Mouse (Mus musculus) liver, embryonic 12.5 days (tissue): ENCODE measurements around the gene Nop2. TPM values are rescaled to one million over a fixed set of nuclear protein-coding genes. Genes with fewer than 3 reads are reported as not detected.
A peak's percentile ranks its signal among the peaks of the same experiment; 100 is the strongest.
"Not testable (repeated sequence)": the region's sequence is repeated elsewhere in the genome, so short reads cannot be mapped to it uniquely, and the experiment has no call there.

Source experiments
- ATAC-seq: fragments of 200-750 bp; cut with Nextera tagmentation; 2 replicates; pipeline ENCODE4 v1.8.0; 2017; ENCODE audit warnings: moderate number of reproducible peaks, mild to moderate bottlenecking, moderate library complexity
- H3K27ac ChIP-seq: fragments of 300-500 bp; sonication (generic); 2 replicates; pipeline ENCODE4 v1.5.1; 2016; ENCODE audit warnings: mild to moderate bottlenecking
- H3K27me3 ChIP-seq: fragments of 300-500 bp; sonication (generic); replicated peaks from 2 replicates; pipeline ENCODE4 v1.6.1; 2016; ENCODE audit warnings: mild to moderate bottlenecking, moderate library complexity
- H3K36me3 ChIP-seq: fragments of 300-500 bp; sonication (generic); 2 replicates; pipeline ENCODE4 v1.6.1; 2016; ENCODE audit warnings: mild to moderate bottlenecking, moderate library complexity
- H3K4me1 ChIP-seq: fragments of 300-500 bp; sonication (generic); 2 replicates; pipeline ENCODE4 v1.6.1; 2016
- H3K4me2 ChIP-seq: fragments of 300-500 bp; sonication (generic); 2 replicates; pipeline ENCODE4 v1.6.1; 2016; ENCODE audit warnings: mild to moderate bottlenecking, moderate library complexity
- H3K4me3 ChIP-seq: fragments of 300-500 bp; sonication (generic); 2 replicates; pipeline ENCODE4 v1.5.1; 2016; ENCODE audit warnings: mild to moderate bottlenecking, moderate library complexity
- H3K9ac ChIP-seq: fragments of 300-500 bp; sonication (generic); 2 replicates; pipeline ENCODE4 v1.6.1; 2016; ENCODE audit warnings: mild to moderate bottlenecking, moderate library complexity
- H3K9me3 ChIP-seq: fragments of 300-500 bp; sonication (generic); replicated peaks from 2 replicates; pipeline ENCODE4 v1.6.1; 2016; ENCODE audit warnings: mild to moderate bottlenecking, moderate library complexity
- WGBS: fragments of 180-500 bp; shearing (Covaris S2); methylation state at CpG from one replicate; pipeline ENCODE4 v1.1.7; 2016; ENCODE audit not compliant: insufficient replicate concordance; 5-methylcytosine and 5-hydroxymethylcytosine counted together
- polyA plus RNA-seq: library from polyadenylated mRNA; unstranded; fragments of >200 nt; fragmentation: Nextera tagmentation; extraction: Ambion mirVana; gene quantifications from 2 replicates; pipeline ENCODE4 v1.2.1, GENCODE M21; 2016

Gene Nop2
- polyA plus RNA-seq, 1 experiment from 2014 or later, result 85.3 TPM

- no peaks in the 10 kb centered on the region for H3K9me3 ChIP-seq
- peaks cover 87% of the 10 kb centered on the region for H3K36me3 ChIP-seq
- no peaks in the 10 kb centered on the region for H3K27me3 ChIP-seq
- H3K4me1 ChIP-seq, result peaks cover 90% of the 10 kb centered on the region
- no peak overlapping the region; the same call in 1 of the 2 replicates for H3K27ac ChIP-seq
- WGBS, result 74% methylated on average over 7 of the region's 7 CpGs
- ATAC-seq, result no peak
- H3K9ac ChIP-seq, result no peak overlapping the region
- H3K4me2 ChIP-seq, result no peak overlapping the region
- H3K4me3 ChIP-seq, result no peak overlapping the region
Observed at GRCm38 (mm10) chr6:125156903-125157614, 25.4 kb downstream of the Nop2 start.

DNA sequence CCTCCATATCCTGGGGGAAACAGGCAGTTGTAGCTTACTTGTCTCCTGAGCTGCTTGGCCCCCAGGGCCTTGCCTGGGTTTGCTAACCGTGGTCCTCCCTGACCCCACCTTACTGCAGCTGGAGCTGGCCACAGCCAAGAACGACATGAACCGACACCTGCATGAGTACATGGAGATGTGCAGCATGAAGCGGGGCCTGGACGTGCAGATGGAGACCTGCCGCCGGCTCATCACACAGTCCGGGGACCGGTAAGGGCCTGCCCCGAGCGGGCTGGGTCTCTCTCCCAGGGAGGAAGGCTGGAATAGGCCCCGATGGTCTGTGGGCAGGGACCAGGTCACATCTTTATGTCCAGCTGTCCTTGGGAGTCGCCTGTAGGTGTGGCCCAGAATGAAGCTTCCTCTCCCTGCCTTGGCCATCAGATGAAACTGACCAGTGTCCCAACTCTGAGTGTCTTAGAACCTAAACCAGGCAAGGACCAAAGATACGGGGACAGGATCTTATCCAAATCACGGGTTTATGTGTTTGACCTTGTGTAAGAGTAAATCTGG is 27.3 kb downstream of the Nop2 start:
- Histone ChIP-seq H3K4me2 (no peak overlapping the region), H3K9me3 (no peaks in the 10 kb centered on the region), H3K27ac (peak overlapping the region; percentile 75; the same call in 1 of the 2 replicates), H3K4me3 (no peak overlapping the region), H3K36me3 (peaks cover 87% of the 10 kb centered on the region), H3K9ac (no peak overlapping the region), H3K4me1 (peaks cover 90% of the 10 kb centered on the region), H3K27me3 (no peaks in the 10 kb centered on the region)
- ATAC-seq, result no peak
- whole genome bisulfite sequencing, result 81% methylated on average over 15 of the region's 15 CpGs

- Histone ChIP-seq H3K4me1 (peaks cover 87% of the 10 kb centered on the region), H3K27ac (peak overlapping the region; percentile 75; the same call in 1 of the 2 replicates), H3K4me3 (no peak overlapping the region), H3K4me2 (peak overlapping the region; percentile 4), H3K27me3 (no peaks in the 10 kb centered on the region), H3K9me3 (no peaks in the 10 kb centered on the region), H3K9ac (no peak overlapping the region), H3K36me3 (peaks cover 82% of the 10 kb centered on the region)
- no peak for ATAC-seq
- WGBS, result 68% methylated on average over 7 of the region's 7 CpGs
Observed at GRCm38 (mm10) chr6:125159773-125160557, 28.3 kb downstream of the Nop2 start.

DNA sequence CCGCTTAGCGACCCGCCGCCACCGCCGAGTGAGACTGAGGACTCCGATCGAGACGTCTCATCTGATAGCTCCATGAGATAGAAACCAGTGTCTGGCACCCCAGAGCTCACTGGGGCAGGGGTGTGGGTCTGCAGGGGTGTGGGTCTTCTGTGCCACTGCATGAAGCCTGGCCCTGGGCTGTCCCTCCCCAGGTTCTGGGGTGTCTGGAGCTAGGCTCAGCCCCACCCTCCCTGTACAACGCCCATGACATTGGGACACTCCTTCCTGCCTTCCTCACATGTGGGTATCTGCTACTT is 28.8 kb downstream of the Nop2 start:
- peaks cover 78% of the 10 kb centered on the region for H3K36me3 ChIP-seq
- no peak overlapping the region for H3K9ac ChIP-seq
- no peaks in the 10 kb centered on the region for H3K9me3 ChIP-seq
- H3K27me3 ChIP-seq, result no peaks in the 10 kb centered on the region
- peak overlapping the region; percentile 31 for H3K4me2 ChIP-seq
- no peak for ATAC-seq
- peak overlapping the region; percentile 75 for H3K27ac ChIP-seq
- no peak overlapping the region for H3K4me3 ChIP-seq
- H3K4me1 ChIP-seq, result peaks cover 82% of the 10 kb centered on the region
- 49% methylated on average over 10 of the region's 10 CpGs for WGBS

GRCm38 (mm10) chr6:125160854-125161760 is 29.4 kb downstream of the Nop2 start:
- peak overlapping the region; percentile 31 for H3K4me2 ChIP-seq
- peak; percentile 6; the same call in 1 of the 2 replicates for ATAC-seq
- H3K9me3 ChIP-seq, result no peaks in the 10 kb centered on the region
- peak overlapping the region; percentile 75 for H3K27ac ChIP-seq
- no peak overlapping the region; the same call in 1 of the 2 replicates for H3K9ac ChIP-seq
- 17% methylated on average over 22 of the region's 22 CpGs for WGBS
- H3K4me1 ChIP-seq, result peaks cover 81% of the 10 kb centered on the region
- H3K4me3 ChIP-seq, result no peak overlapping the region; the same call in 1 of the 2 replicates
- no peaks in the 10 kb centered on the region for H3K27me3 ChIP-seq
- peaks cover 72% of the 10 kb centered on the region for H3K36me3 ChIP-seq

DNA sequence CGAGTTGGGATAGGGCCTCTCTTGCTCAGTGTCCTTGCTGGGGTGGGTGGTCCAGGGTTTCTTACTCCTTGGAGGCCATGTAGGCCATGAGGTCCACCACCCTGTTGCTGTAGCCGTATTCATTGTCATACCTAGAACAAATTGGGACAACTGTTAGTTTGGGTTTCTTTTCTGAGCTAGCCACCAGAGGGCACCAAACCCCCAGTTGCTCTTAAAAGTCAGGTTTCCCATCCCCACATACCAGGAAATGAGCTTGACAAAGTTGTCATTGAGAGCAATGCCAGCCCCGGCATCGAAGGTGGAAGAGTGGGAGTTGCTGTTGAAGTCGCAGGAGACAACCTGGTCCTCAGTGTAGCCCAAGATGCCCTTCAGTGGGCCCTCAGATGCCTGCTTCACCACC is 30.3 kb downstream of the Nop2 start:
- not testable (repeated sequence) for H3K27me3 ChIP-seq, H3K4me3 ChIP-seq, ATAC-seq, H3K9ac ChIP-seq, H3K9me3 ChIP-seq, H3K27ac ChIP-seq
- H3K4me2 ChIP-seq, result peak overlapping the region; percentile 31; the same call in 1 of the 2 replicates
- peaks cover 81% of the 10 kb centered on the region for H3K4me1 ChIP-seq
- WGBS, result 9% methylated on average over 4 of the region's 5 CpGs
- peaks cover 72% of the 10 kb centered on the region for H3K36me3 ChIP-seq

GRCm38 (mm10) chr6:125162615-125163305 is 31.1 kb downstream of the Nop2 start:
- peak overlapping the region; percentile 9 for H3K4me3 ChIP-seq
- peaks cover 82% of the 10 kb centered on the region for H3K4me1 ChIP-seq
- not testable (repeated sequence) for H3K9me3 ChIP-seq, ATAC-seq, H3K9ac ChIP-seq, H3K27me3 ChIP-seq, H3K27ac ChIP-seq
- H3K36me3 ChIP-seq, result peaks cover 74% of the 10 kb centered on the region
- peak overlapping the region; percentile 82 for H3K4me2 ChIP-seq
- 63% methylated on average over 12 of the region's 16 CpGs for WGBS

DNA sequence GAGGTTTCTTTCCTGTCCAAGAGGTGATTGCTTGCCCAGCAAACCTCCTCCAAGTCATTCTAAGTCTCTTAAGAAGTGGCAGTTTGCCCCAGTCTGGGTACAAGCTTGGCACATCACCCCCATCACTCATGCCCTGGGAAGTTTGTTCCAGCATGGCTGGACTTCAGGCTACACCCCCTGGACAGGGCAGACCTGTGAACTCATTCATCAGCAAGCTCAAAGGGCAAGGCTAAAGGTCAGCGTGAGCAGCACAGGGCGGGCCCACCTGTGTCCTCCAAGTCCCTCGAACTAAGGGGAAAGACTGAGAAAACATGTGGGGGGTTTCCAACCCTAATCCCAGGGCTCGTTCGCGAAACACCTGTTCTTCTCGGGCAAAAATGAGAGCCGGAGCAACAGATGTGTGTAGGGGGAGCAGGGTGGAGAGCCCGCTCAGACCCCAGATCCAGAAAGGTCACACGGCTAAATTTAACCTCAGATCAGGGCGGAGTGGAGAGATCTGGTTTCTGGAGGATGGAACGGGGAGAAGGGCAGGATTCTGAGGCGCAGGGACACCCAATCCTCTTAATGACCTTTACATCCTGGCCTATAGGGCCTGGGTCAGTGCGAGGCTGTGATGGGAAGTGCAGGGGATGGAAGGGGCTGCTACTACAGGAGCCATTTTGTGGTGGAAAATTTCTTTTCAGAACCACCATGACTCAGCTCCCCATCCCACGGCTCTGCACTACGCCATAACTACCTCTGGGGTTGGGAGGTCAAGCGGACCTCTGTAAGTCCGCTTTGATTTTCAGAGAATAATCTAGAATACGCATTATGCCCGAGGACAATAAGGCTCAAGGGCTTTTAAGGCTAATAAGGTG is 32.3 kb downstream of the Nop2 start:
- no peak for ATAC-seq
- Histone ChIP-seq H3K9me3 (no peaks in the 10 kb centered on the region), H3K4me1 (peaks cover 87% of the 10 kb centered on the region), H3K9ac (peak overlapping the region; percentile 79), H3K27ac (peak overlapping the region; percentile 85), H3K27me3 (no peaks in the 10 kb centered on the region), H3K4me2 (peak overlapping the region; percentile 82), H3K4me3 (peak overlapping the region; percentile 68), H3K36me3 (peaks cover 77% of the 10 kb centered on the region)
- 6% methylated on average over 20 of the region's 20 CpGs for WGBS

- H3K27me3 ChIP-seq, result no peaks in the 10 kb centered on the region
- H3K4me2 ChIP-seq, result peak overlapping the region; percentile 82
- peak overlapping the region; percentile 79 for H3K9ac ChIP-seq
- no peaks in the 10 kb centered on the region for H3K9me3 ChIP-seq
- peaks cover 83% of the 10 kb centered on the region for H3K4me1 ChIP-seq
- WGBS, result under 1% methylated on average over 39 of the region's 39 CpGs
- ATAC-seq, result peak; percentile 22
- peak overlapping the region; percentile 68 for H3K4me3 ChIP-seq
- peak overlapping the region; percentile 85 for H3K27ac ChIP-seq
- H3K36me3 ChIP-seq, result peaks cover 77% of the 10 kb centered on the region
Observed at GRCm38 (mm10) chr6:125164672-125165327, 33.1 kb downstream of the Nop2 start.

DNA sequence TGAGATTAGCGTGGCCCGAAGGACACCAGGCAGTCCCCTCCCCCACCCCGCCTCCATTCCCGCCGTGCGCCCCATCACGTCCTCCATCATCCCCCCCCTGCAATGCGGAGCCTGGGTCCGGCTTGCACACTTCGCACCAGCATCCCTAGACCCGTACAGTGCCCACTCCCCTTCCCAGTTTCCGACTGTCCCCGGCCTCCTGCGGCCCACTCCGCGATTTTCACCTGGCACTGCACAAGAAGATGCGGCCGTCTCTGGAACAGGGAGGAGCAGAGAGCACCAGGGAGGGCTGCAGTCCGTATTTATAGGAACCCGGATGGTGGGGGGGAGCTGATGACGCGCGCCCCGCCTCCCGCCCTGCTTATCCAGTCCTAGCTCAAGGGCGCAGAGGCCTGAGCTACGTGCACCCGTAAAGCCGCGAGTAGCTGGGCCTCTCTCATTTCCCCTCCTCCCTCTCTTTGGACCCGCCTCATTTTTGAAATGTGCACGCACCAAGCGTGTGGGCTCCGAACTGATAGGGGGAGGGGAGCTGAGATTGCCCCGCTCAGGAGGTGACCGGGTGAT is 33.7 kb downstream of the Nop2 start:
- under 1% methylated on average over 36 of the region's 36 CpGs for WGBS

More for the DNA sequence above, 33.7 kb downstream of the Nop2 start:
- Histone ChIP-seq H3K9ac (peak overlapping the region; percentile 79), H3K36me3 (peaks cover 77% of the 10 kb centered on the region), H3K4me3 (peak overlapping the region; percentile 68), H3K9me3 (no peaks in the 10 kb centered on the region), H3K27me3 (no peaks in the 10 kb centered on the region), H3K4me2 (peak overlapping the region; percentile 82), H3K4me1 (peaks cover 77% of the 10 kb centered on the region), H3K27ac (peak overlapping the region; percentile 89)
- peak; percentile 86 for ATAC-seq
